Mouse (Mus musculus): Measurements from ENCODE around the gene Foxr1. TPM values are rescaled to one million over a fixed set of nuclear protein-coding genes. Genes with fewer than 3 reads are reported as not detected.

Gene Foxr1
- polyA plus RNA-seq, 1 experiment from 2014 or later: not detected

- Histone ChIP-seq H3K9me3 (no peaks in the 10 kb centered on the region), H3K4me3 (peak overlapping the region; percentile 84), H3K36me3 (replicated peaks) (no peaks in the 10 kb centered on the region), H3K4me2 (peak overlapping the region; percentile 93), H3K27me3 (replicated peaks) (no peaks in the 10 kb centered on the region), H3K9ac (peak overlapping the region; percentile 97), H3K27ac (peak overlapping the region; percentile 98), H3K4me1 (peaks cover 69% of the 10 kb centered on the region)
- WGBS: 0% methylated on average over 12 of the region's 12 CpGs
- no peak for ATAC-seq (replicated peaks)
These were observed 42.6 kb upstream of the Foxr1 start for GRCm38 (mm10) chr9:44483510-44484044.

- ATAC-seq (replicated peaks): no peak
- Histone ChIP-seq H3K27ac (peak overlapping the region; percentile 98), H3K36me3 (replicated peaks) (no peaks in the 10 kb centered on the region), H3K9ac (peak overlapping the region; percentile 97), H3K27me3 (replicated peaks) (no peaks in the 10 kb centered on the region), H3K4me3 (peak overlapping the region; percentile 84), H3K4me1 (peaks cover 67% of the 10 kb centered on the region), H3K9me3 (no peaks in the 10 kb centered on the region), H3K4me2 (peak overlapping the region; percentile 93)
- WGBS: 0% methylated on average over 36 of the region's 39 CpGs
These were observed 42.1 kb upstream of the Foxr1 start for GRCm38 (mm10) chr9:44483041-44483509.

- under 1% methylated on average over 31 of the region's 31 CpGs for WGBS
- Histone ChIP-seq H3K27ac (peak within 1 kb of the TSS; percentile 98), H3K36me3 (replicated peaks) (no peaks in the 10 kb centered on the region), H3K9me3 (no peaks in the 10 kb centered on the region), H3K4me3 (peak within 1 kb of the TSS; percentile 84), H3K4me2 (peak within 1 kb of the TSS; percentile 93), H3K9ac (peak within 1 kb of the TSS; percentile 97), H3K27me3 (replicated peaks) (no peaks in the 10 kb centered on the region), H3K4me1 (peaks cover 67% of the 10 kb centered on the region)
- peak; percentile 45 for ATAC-seq (replicated peaks)
These were observed 41.6 kb upstream of the Foxr1 start, which contains the start of gene Bcl9l for GRCm38 (mm10) chr9:44482552-44482951. TSS of gene Bcl9l (plus strand) at chr9:44482825.

- Histone ChIP-seq H3K9me3 (no peaks in the 10 kb centered on the region), H3K27me3 (replicated peaks) (no peaks in the 10 kb centered on the region), H3K9ac (peak overlapping the region; percentile 97), H3K36me3 (replicated peaks) (no peaks in the 10 kb centered on the region), H3K4me1 (peaks cover 67% of the 10 kb centered on the region), H3K27ac (peak overlapping the region; percentile 98), H3K4me3 (peak overlapping the region; percentile 84), H3K4me2 (peak overlapping the region; percentile 93)
- 12% methylated on average over 3 of the region's 3 CpGs for WGBS
- no peak for ATAC-seq (replicated peaks)
These were observed 41.2 kb upstream of the Foxr1 start for GRCm38 (mm10) chr9:44482112-44482511.

- Histone ChIP-seq H3K4me3 (peak overlapping the region; percentile 97), H3K9ac (peak overlapping the region; percentile 98), H3K27me3 (replicated peaks) (no peaks in the 10 kb centered on the region), H3K4me1 (peaks cover 45% of the 10 kb centered on the region), H3K27ac (peak overlapping the region; percentile 99), H3K4me2 (peak overlapping the region; percentile 97), H3K36me3 (replicated peaks) (no peaks in the 10 kb centered on the region), H3K9me3 (no peaks in the 10 kb centered on the region)
- WGBS: under 1% methylated on average over 26 of the region's 26 CpGs
- peak; percentile 72 for ATAC-seq (replicated peaks)
These were observed 38.9 kb upstream of the Foxr1 start for GRCm38 (mm10) chr9:44479628-44480428.

GRCm38 (mm10) chr9:44478959-44479605 is 38.1 kb upstream of the Foxr1 start:
- WGBS: under 1% methylated on average over 29 of the region's 29 CpGs
- peak overlapping the region; percentile 97 for H3K4me3 ChIP-seq

GRCm38 (mm10) chr9:44478229-44478921 is 37.4 kb upstream of the Foxr1 start:
- H3K27ac ChIP-seq: peak overlapping the region; percentile 99
- H3K9me3 ChIP-seq: no peaks in the 10 kb centered on the region
- under 1% methylated on average over 24 of the region's 27 CpGs for WGBS
- peak overlapping the region; percentile 97 for H3K4me3 ChIP-seq
- peak; percentile 53 for ATAC-seq (replicated peaks)
- no peaks in the 10 kb centered on the region for H3K27me3 ChIP-seq (replicated peaks)
- no peaks in the 10 kb centered on the region for H3K36me3 ChIP-seq (replicated peaks)
- H3K4me2 ChIP-seq: peak overlapping the region; percentile 97
- H3K4me1 ChIP-seq: peaks cover 33% of the 10 kb centered on the region
- H3K9ac ChIP-seq: peak overlapping the region; percentile 98

More at GRCm38 (mm10) chr9:44478959-44479605, 38.1 kb upstream of the Foxr1 start:
- Histone ChIP-seq H3K4me2 (peak overlapping the region; percentile 97), H3K4me1 (peaks cover 38% of the 10 kb centered on the region), H3K36me3 (replicated peaks) (no peaks in the 10 kb centered on the region), H3K9ac (peak overlapping the region; percentile 98), H3K27me3 (replicated peaks) (no peaks in the 10 kb centered on the region), H3K9me3 (no peaks in the 10 kb centered on the region), H3K27ac (peak overlapping the region; percentile 99)
- peak; percentile 57 for ATAC-seq (replicated peaks)

GRCm38 (mm10) chr9:44477339-44478228 is 36.6 kb upstream of the Foxr1 start:
- Histone ChIP-seq H3K4me1 (peaks cover 33% of the 10 kb centered on the region), H3K4me2 (peak overlapping the region; percentile 97), H3K27ac (peak overlapping the region; percentile 99), H3K27me3 (replicated peaks) (no peaks in the 10 kb centered on the region), H3K9me3 (no peaks in the 10 kb centered on the region), H3K36me3 (replicated peaks) (no peaks in the 10 kb centered on the region), H3K9ac (peak overlapping the region; percentile 98), H3K4me3 (peak overlapping the region; percentile 97)
- ATAC-seq (replicated peaks): 0 out of 2 replicates have a peak, but pooled peaks have one; percentile 7
- WGBS: 4% methylated on average over 24 of the region's 24 CpGs

- WGBS: 96% methylated on average over 3 of the region's 3 CpGs
- Histone ChIP-seq H3K9me3 (no peaks in the 10 kb centered on the region), H3K36me3 (replicated peaks) (no peaks in the 10 kb centered on the region), H3K27me3 (replicated peaks) (no peaks in the 10 kb centered on the region), H3K9ac (no peak overlapping the region), H3K4me3 (no peak overlapping the region), H3K4me2 (no peak overlapping the region), H3K4me1 (peaks cover 22% of the 10 kb centered on the region), H3K27ac (no peak overlapping the region)
- ATAC-seq (replicated peaks): no peak
These were observed 35.0 kb upstream of the Foxr1 start for GRCm38 (mm10) chr9:44475936-44476335.

- no peak for ATAC-seq (replicated peaks)
- H3K36me3 ChIP-seq (replicated peaks): no peaks in the 10 kb centered on the region
- H3K27me3 ChIP-seq (replicated peaks): no peaks in the 10 kb centered on the region
- H3K9me3 ChIP-seq: no peaks in the 10 kb centered on the region
- peaks cover 18% of the 10 kb centered on the region for H3K4me1 ChIP-seq
- no peak overlapping the region for H3K4me2 ChIP-seq
- H3K4me3 ChIP-seq: no peak overlapping the region
- H3K9ac ChIP-seq: no peak overlapping the region
- WGBS: 48% methylated on average over 1 of the region's 1 CpGs
- no peak overlapping the region for H3K27ac ChIP-seq
These were observed 33.4 kb upstream of the Foxr1 start for GRCm38 (mm10) chr9:44474327-44474726.

GRCm38 (mm10) chr9:44473184-44473583 is 32.2 kb upstream of the Foxr1 start:
- H3K9ac ChIP-seq: no peak overlapping the region
- H3K27me3 ChIP-seq (replicated peaks): no peaks in the 10 kb centered on the region
- H3K4me1 ChIP-seq: peaks cover 28% of the 10 kb centered on the region
- ATAC-seq (replicated peaks): no peak
- no peak overlapping the region for H3K4me3 ChIP-seq
- H3K4me2 ChIP-seq: no peak overlapping the region
- 52% methylated on average over 3 of the region's 3 CpGs for WGBS
- no peaks in the 10 kb centered on the region for H3K36me3 ChIP-seq (replicated peaks)
- no peak overlapping the region for H3K27ac ChIP-seq
- no peaks in the 10 kb centered on the region for H3K9me3 ChIP-seq

Data from midbrain, embryonic 15.5 days (tissue).